Mouse (Mus musculus) urinary bladder, postnatal 4 days (tissue): ENCODE results near the gene Col6a2.

Source experiments
- DNase-seq, 2 experiments: peaks; one replicate each; pipeline ENCODE4 v3.0.0; 2021 to 2022; ENCODE audit warnings: low spot score in 2 of 2

Gene Col6a2

GRCm38 (mm10) chr10:76636601-76637000 is 13.2 kb upstream of the Col6a2 start:
- DNase-seq = no peak

- DNase-seq = no peak
Measured at GRCm38 (mm10) chr10:76636026-76636425, 12.6 kb upstream of the Col6a2 start.

- no peak for DNase-seq
Measured at GRCm38 (mm10) chr10:76634584-76634983, 11.2 kb upstream of the Col6a2 start.

DNA sequence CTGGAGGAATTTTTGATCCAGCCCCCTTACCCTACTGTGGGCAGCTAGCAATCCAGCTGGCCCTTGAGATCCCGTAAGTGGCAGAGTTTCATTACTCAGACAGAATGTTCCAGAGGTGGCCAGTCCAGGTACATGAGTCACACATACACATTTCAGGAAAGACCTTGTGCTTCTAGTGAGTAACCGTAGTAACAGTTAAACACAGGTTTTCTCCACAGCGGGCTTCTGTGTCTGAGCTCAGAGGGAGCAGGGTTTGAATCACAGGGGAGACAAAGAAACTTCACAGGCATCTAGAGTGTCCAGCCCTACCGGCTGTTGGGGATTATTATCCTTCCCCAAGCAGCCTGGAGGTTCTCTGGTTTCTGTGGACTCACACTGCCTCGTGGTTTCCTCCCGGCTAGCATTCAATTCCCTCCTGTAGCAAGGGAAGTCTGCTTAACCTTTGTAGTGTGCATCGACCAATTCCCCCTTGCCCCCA is 10.7 kb upstream of the Col6a2 start:
- DNase-seq = no peak

- DNase-seq = no peak
Measured at GRCm38 (mm10) chr10:76632630-76633029, 9.2 kb upstream of the Col6a2 start.

- no peak for DNase-seq
Measured at GRCm38 (mm10) chr10:76630657-76631056, 7.2 kb upstream of the Col6a2 start.

DNA sequence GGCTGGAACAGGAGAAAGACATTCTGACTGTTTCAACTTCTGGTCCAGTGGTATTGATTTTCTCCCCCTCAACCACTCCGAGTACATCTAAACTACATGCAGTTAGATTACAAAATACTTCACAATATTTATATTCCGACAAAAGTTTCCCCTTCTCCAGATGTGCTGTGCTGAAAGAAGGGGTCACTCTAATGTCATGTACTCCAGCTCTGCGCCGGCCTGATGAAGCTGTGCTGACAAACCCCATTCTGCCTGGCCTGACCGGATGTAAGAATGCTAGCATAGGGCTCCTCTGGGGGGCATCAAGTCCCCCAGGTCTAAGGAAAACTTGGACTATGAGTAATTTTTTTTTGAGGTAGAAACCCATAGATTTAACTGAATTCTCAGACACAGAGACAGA is 4.3 kb upstream of the Col6a2 start:
- DNase-seq = no peak

DNA sequence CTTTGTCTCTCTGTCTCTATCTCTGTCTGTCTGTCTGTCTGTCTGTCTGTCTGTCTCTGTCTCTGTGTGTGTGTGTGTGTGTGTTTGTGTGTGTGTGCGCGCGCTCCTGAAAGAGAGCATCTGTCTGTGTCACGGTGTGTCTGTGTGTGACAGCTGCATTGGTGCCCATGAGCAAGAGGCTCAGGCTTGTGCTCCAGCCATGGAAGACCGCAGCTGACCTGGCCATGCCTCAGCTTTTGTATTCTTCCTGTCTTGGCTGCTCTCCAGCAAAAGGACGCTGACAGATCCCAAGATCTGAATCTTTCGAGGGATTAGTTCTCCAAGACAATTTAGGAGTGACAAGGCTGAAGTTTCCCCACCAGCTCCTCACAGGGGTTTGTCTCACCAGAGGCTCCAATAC is 1.5 kb upstream of the Col6a2 start:
- no peak for DNase-seq

GRCm38 (mm10) chr10:76623734-76624133 is 304 bp upstream of the Col6a2 start:
- DNase-seq = no peak

DNA sequence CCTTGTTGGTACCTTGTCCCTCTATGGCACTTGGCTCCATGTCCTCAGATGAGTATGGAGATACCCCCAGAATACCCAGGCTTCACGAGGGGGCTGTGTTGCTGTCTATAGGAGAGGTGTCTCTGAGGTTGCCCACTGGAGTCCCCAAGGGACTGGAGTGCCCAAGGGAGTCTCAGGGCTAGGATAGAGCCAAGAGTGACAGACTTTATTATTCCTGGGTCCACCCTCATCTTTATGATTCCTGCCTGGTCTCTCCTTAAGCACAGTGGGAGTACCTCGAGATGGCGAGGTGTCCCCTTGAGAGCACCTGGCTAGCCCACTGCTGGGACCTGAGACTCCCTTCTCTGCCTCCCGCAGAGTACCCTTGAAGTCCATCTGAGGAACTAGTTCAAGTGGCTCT is 1.0 kb downstream of the Col6a2 start:
- no peak for DNase-seq

- no peak for DNase-seq
Measured at GRCm38 (mm10) chr10:76612473-76612872, 11.0 kb downstream of the Col6a2 start.

DNA sequence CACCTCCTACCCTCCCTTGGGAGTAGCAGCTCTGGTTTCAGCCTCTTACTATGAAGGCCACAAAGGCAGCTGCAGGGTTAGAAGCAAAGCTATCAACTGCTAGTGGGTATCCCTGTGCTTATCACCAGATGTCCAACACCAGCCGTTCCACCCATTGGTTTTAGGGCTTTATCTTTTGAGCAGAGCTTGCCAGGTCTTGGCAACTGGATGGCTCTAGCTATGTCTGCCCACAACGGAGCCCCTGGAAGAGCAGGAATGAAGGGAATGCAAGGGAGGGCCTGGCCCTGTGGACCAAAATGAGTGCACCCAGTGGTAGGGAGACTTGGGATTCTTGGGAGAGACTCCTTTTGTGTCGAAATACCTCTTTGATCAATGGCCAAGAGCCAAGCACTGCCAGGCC is 20.7 kb downstream of the Col6a2 start:
- DNase-seq = no peak

- DNase-seq = no peak
Measured at GRCm38 (mm10) chr10:76596338-76596737, 27.1 kb downstream of the Col6a2 start.

- no peak for DNase-seq
Measured at GRCm38 (mm10) chr10:76590197-76590596, 33.2 kb downstream of the Col6a2 start.

DNA sequence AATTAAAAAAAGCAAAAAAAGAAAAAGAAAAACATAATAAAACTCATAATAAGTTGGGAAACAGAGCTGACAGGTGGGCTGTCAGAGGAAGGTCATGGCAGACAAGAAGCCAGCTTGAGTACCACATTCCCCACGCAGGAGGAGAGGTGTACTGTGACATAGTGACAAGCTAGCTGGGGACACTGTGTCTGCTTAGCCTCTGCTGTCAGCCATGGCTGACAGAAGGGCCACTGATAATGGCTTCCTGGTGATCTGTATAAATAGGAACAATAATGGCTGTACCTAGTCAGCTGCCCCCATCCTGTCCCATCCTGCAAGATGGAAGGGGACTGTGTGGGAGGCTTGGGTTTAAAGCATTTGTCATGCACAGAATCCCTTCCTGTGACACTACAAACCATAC is 37.2 kb downstream of the Col6a2 start:
- DNase-seq = no peak

- no peak for DNase-seq
Measured at GRCm38 (mm10) chr10:76584138-76584537, 39.3 kb downstream of the Col6a2 start.

DNA sequence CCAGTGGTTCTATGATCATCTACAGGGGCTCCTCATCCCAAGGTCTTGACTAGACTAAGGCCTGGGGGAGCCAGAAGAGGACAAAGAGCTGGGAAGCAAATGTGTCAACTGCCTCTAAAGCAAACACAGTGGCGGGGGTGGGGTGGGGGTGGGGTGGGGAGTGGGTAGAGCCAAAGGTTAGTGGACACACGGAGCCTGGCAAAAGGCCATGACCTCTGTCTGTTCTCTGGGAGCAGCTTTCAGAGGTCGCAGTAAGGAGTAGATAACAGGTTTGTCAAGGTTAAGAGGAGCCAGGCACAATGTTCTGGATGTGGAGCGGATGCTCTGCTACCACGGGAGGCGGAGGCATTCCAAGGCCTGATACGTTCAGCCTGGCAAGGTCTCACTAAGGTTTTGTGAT is 46.5 kb downstream of the Col6a2 start:
- no peak for DNase-seq

- no peak for DNase-seq
Measured at GRCm38 (mm10) chr10:76575374-76575773, 48.1 kb downstream of the Col6a2 start, which contains the start of gene Ftcd. Gene Ftcd (plus strand): TSS chr10:76575648.

DNA sequence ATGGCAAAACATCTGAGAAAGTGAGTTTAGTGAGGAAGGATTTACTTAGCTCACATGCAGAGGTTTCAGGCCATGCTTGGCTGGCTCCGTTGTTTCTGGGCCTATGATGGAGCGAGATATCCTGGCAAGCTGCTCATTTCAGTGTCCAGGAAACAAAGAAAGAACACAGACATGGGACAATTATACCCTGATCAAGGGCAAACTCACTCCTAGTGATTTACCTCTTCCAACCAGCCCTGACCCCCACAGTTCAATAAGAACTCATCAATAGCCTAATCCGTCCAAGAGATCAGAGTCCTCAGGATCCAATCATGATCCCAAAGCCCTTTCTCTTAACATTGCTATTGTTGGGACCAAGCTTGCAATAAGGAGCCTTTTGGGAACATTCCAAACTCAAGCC is 51.3 kb downstream of the Col6a2 start:
- no peak for DNase-seq

DNA sequence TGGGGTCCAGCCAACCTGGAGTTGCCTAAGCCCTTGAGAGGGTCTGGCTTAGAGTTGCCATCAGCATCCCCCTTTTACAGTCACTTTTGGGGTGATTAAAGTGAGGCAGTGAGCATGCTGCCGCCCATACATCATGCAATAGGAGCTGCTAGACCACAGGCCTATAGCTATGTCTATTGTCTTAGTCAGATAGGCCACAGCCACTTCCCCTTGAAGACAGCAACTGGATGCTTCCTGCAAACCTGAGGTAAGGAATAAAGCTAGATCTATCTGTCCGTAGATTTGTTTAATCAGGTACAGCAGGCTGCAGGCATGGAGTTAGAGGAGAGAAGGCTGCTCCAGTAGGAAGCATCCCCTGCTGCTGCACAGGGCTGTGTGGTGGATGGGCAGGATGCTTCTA is 52.4 kb downstream of the Col6a2 start:
- no peak for DNase-seq

GRCm38 (mm10) chr10:76569996-76570685 is 53.3 kb downstream of the Col6a2 start:
- DNase-seq = no peak

DNA sequence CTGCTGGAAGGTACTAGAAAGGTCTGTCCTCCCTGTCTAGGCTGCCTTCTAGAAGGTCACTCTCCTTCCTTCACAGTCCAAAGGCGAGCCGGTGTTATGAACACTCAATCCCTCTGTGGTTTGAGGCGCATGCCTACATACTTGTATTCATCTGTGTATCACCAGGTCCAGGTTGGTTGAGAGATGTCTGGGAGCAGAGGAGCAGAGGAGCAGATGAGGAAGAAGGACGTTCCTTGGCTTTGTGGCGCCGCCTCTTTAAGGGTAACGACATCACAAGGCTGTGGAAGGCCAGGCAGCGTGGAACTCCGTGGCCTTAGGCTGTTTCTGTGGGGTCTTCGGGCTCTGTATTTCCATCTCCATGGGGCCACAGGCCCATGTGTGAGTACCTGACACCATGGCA is 61.5 kb downstream of the Col6a2 start, which contains the start of gene Spatc1l:
TSS of gene Spatc1l (plus strand) at position 301 of the 400 bp plus-strand sequence.
- no peak for DNase-seq

GRCm38 (mm10) chr10:76554061-76554460 is 69.4 kb downstream of the Col6a2 start:
- no peak for DNase-seq

GRCm38 (mm10) chr10:76551556-76551955 is 71.9 kb downstream of the Col6a2 start:
- no peak for DNase-seq
